Mouse (Mus musculus): ENCODE measurements around the gene Usp5. TPM values are rescaled to one million over a fixed set of nuclear protein-coding genes. Genes with fewer than 3 reads are reported as not detected.
"Not testable (repeated sequence)": the region's sequence is repeated elsewhere in the genome, so short reads cannot be mapped to it uniquely, and the experiment has no call there.

Usp5 gene
- polyA plus RNA-seq, 1 experiment from 2014 or later = 178 TPM

DNA sequence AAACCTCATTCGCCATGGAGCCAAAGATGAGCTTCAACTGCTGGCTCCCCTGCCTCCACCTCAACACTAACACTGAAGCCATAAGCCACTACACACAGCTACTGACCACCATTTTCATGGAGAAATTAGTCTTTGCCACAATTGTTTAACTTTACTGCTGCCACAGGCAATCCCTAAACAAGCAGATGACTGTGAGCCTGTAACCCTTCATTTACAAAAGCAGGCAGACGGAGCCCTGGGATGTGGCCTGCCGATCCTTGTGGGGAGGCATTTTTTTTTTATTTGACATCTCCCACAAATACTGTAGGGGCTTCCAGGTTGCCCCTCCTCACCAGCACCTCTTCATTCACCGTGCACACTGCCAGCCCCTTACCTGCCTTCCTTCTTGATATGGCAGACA is 12.7 kb downstream of the Usp5 start:
- 96% methylated on average over 4 of the region's 4 CpGs for WGBS
- no peak overlapping the region for H3K4me3 ChIP-seq
- H3K4me2 ChIP-seq = no peak overlapping the region
- no peak for ATAC-seq
- no peak overlapping the region for H3K9ac ChIP-seq
- H3K9me3 ChIP-seq (replicated peaks) = no peaks in the 10 kb centered on the region
- H3K27ac ChIP-seq = no peak overlapping the region
- no peaks in the 10 kb centered on the region for H3K27me3 ChIP-seq
- H3K36me3 ChIP-seq (ENCODE audit: poor library complexity, severe bottlenecking) = peaks cover 78% of the 10 kb centered on the region
- H3K4me1 ChIP-seq = peaks cover 29% of the 10 kb centered on the region

DNA sequence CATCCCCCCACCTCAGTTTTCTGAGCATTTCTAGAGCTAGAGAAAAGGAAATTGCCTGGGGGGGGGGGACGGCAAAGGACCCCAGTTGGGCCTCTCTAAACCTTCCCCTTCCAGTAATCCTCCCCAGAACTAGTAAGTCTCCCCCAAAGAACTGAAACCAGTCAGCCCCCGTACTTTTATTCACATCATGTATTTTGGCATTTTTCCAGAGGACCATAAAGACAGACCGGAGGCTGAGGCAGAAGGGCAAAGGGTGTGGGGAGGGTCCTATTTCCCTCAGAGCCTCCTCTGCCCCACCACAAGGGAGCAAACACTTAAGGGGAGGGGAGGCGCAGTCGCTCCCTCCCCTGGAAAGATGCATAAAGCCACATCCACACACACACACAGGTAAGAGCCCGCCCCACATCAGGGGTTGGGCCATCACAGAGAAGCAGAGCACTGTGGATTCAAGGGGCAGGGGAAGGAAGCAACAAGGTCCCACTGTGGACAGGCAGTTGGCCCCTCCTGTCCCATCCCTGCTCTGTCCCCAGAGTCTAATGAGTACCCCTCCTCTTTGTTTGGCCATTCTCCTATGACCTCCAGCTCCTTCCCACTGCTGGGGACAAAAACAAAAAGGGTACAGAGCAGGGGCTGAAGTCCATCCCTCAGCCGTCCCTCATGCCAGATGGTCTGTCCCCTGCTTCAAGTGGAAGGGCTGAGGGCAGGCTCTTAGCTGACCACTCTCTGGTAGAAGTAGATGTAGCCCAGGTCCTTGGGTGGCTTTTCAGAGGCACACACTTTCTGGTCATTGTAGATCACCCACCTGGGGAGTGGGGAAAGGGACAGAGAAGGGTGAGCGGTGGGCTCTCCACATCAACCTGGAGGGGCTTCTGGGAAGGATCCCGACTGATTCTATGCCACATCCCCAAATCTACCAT is 14.2 kb downstream of the Usp5 start:
- Histone ChIP-seq H3K27me3 (no peaks in the 10 kb centered on the region), H3K9ac (peak overlapping the region; percentile 23), H3K9me3 (replicated peaks) (no peaks in the 10 kb centered on the region), H3K4me1 (peaks cover 34% of the 10 kb centered on the region), H3K27ac (no peak overlapping the region; the same call in 1 of the 2 replicates), H3K4me3 (no peak overlapping the region), H3K4me2 (0 out of 2 replicates have a peak overlapping the region, but pooled peaks have one; percentile 80), H3K36me3 (ENCODE audit: poor library complexity, severe bottlenecking) (peaks cover 78% of the 10 kb centered on the region)
- WGBS = 66% methylated on average over 9 of the region's 9 CpGs
- no peak for ATAC-seq

DNA sequence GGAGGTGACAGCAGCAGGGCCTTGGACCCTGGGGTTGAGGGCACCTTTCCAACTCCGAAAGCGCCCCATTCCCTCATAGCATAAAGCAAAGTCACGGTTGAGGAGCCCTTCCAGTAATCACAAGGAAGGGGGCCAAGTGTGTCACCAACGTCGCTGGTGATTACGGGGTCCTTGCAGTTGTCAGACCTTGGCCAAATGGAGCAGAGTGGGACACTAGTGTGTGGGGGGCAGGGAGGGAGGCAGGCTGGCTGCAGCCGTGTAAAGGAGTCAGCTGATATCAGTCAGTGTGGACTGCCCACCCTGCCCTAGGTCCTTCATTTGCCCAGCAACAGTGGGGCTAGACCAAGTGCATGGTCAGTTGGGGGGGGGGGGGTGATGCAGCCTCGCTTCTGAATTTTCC is 14.8 kb downstream of the Usp5 start:
- peak overlapping the region; percentile 80 for H3K4me2 ChIP-seq
- H3K27ac ChIP-seq = peak overlapping the region; percentile 85
- no peaks in the 10 kb centered on the region for H3K9me3 ChIP-seq (replicated peaks)
- H3K36me3 ChIP-seq (ENCODE audit: poor library complexity, severe bottlenecking) = peaks cover 72% of the 10 kb centered on the region
- no peak overlapping the region for H3K9ac ChIP-seq
- H3K4me1 ChIP-seq = peaks cover 41% of the 10 kb centered on the region
- no peaks in the 10 kb centered on the region for H3K27me3 ChIP-seq
- H3K4me3 ChIP-seq = peak overlapping the region; percentile 64
- WGBS = 46% methylated on average over 8 of the region's 8 CpGs
- peak; percentile 22; the same call in 1 of the 2 replicates for ATAC-seq

DNA sequence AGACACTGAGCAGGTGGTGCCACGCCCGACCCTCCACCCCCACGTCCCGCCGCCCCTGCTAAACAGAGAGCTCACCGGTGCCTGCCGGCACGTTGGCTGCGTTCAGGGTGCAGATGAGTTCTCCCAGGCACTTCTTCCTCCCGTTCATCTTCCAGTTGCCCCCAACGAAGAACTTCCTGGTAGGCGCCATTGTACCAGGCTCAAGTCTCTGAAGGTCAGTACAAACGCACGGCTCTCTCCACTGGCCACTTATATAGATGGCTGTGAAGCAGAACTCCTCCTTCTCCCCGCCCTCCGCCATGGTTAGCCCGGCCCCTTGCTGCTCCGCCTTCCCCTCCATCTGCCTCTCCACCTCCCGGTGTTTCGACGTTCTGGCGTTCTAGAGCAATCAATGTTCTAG is 15.4 kb downstream of the Usp5 start, which contains the start of gene Tpi1:
Tpi1 (minus strand) TSS at position 364 of the 400 bp plus-strand sequence.
- peak within 1 kb of the TSS; percentile 85 for H3K9ac ChIP-seq
- 1% methylated on average over 22 of the region's 22 CpGs for WGBS
- H3K36me3 ChIP-seq (ENCODE audit: poor library complexity, severe bottlenecking) = peaks cover 67% of the 10 kb centered on the region
- no peaks in the 10 kb centered on the region for H3K9me3 ChIP-seq (replicated peaks)
- H3K4me2 ChIP-seq = peak within 1 kb of the TSS; percentile 80
- ATAC-seq = peak; percentile 87
- H3K4me1 ChIP-seq = peaks cover 46% of the 10 kb centered on the region
- peak within 1 kb of the TSS; percentile 85 for H3K27ac ChIP-seq
- no peaks in the 10 kb centered on the region for H3K27me3 ChIP-seq
- peak within 1 kb of the TSS; percentile 64 for H3K4me3 ChIP-seq

DNA sequence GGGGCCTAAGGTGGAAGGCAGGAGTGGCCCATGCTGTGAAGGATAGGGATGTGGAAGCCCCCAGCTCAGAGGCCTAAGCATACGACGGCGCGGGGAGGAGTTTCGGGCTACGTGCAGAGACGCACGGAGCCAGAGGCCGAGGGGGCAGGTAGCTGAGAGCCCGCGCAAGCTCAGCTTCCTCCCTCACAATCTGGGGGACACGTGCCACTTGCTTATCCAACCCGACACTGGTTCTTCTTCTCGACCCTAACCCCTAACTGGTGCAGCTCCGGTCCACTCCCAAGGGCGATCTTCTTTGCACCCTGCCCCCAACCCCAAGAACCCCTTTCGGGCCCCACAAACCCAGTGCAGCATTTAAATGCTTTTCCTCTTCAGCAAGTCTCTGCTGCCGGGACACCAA is 15.8 kb downstream of the Usp5 start:
- WGBS = under 1% methylated on average over 18 of the region's 18 CpGs
- Histone ChIP-seq H3K9me3 (replicated peaks) (no peaks in the 10 kb centered on the region), H3K4me3 (peak overlapping the region; percentile 64), H3K36me3 (ENCODE audit: poor library complexity, severe bottlenecking) (peaks cover 62% of the 10 kb centered on the region), H3K4me2 (peak overlapping the region; percentile 80), H3K27ac (peak overlapping the region; percentile 85), H3K9ac (peak overlapping the region; percentile 85), H3K27me3 (no peaks in the 10 kb centered on the region), H3K4me1 (peaks cover 50% of the 10 kb centered on the region)
- peak; percentile 73 for ATAC-seq

DNA sequence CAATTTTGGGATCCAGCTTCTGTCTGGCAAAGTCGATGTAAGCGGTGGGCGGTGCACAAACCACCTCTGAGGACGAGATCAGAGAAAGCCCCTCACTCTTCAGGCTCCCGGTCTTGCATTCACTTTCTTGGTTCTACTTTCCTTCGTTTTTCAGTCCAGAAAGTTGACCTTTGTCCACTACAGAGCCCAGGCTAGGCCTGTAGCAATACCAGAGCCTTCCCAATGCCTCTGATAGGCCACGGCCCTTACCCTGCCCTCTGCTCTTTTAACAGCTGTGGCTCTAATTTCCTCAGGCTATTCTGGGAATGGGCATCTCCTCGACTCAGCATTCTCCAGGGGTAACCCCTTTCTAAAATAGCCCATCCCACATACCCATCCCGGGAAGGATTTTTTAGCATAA is 16.4 kb downstream of the Usp5 start:
- Histone ChIP-seq H3K27me3 (no peaks in the 10 kb centered on the region), H3K9me3 (replicated peaks) (no peaks in the 10 kb centered on the region), H3K27ac (peak overlapping the region; percentile 85), H3K4me3 (peak overlapping the region; percentile 64), H3K4me2 (peak overlapping the region; percentile 80), H3K36me3 (ENCODE audit: poor library complexity, severe bottlenecking) (peaks cover 56% of the 10 kb centered on the region), H3K9ac (peak overlapping the region; percentile 85), H3K4me1 (peaks cover 54% of the 10 kb centered on the region)
- 14% methylated on average over 9 of the region's 9 CpGs for WGBS
- no peak for ATAC-seq

DNA sequence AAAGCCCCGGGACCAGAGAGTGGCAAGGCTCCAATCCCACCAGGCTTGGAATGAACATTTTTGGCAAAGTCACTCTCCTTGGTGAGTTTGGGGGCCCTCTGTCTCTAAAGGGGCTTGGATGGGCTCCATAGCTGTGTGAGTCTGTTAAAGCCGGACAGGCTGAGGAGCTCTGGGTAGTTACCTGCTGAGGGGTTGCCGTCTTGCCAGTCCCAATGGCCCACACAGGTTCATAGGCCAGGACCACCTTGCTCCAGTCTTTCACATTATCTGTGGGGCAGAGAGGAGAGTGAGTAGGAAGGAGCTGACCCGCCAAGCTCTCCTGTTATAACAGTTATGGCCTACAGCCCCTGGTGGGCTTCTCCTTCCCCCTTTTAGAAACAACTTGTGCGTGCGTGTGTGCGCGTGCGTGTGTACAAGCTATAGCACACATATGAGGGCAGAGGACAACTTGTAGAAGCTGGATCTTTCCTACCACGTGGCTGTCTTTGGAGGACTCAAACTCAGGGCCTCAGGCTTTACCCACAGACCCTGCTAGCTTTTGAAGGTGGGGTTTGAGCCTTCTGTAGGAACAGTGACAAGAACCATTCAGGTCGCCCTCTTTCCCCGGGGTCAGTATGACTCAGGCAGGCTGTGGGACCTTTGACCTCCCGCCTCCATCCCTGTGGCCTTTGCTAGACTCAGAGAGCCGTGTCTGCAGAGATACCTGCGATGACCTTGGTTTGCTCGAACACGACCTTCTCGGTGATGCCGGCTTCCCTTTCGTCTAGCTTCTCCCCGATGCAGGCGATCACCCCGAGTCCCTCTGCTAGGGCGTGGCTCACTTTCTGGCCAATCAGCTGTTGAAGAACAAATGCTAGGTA is 17.4 kb downstream of the Usp5 start:
- Histone ChIP-seq H3K9ac (peak overlapping the region; percentile 85; the same call in 1 of the 2 replicates), H3K27ac (no peak overlapping the region), H3K4me2 (peak overlapping the region; percentile 80), H3K9me3 (replicated peaks) (no peaks in the 10 kb centered on the region), H3K4me3 (peak overlapping the region; percentile 64), H3K4me1 (peaks cover 54% of the 10 kb centered on the region), H3K36me3 (ENCODE audit: poor library complexity, severe bottlenecking) (peaks cover 47% of the 10 kb centered on the region), H3K27me3 (no peaks in the 10 kb centered on the region)
- WGBS = 86% methylated on average over 24 of the region's 24 CpGs
- no peak for ATAC-seq

DNA sequence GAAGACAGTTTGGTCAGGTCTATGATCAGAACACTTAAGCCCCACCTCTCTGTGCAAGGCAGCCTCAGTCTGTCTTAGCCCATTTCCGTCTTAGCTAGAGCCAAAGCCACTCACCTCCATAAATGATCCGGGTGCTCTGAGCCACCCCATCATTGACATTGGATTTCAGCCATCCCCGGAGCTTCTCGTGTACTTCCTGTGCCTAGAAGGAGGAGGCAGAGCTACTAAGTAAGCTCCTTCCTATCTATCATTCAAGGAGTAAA is 17.9 kb downstream of the Usp5 start:
- Histone ChIP-seq H3K27ac (no peak overlapping the region), H3K9me3 (replicated peaks) (no peaks in the 10 kb centered on the region), H3K36me3 (ENCODE audit: poor library complexity, severe bottlenecking) (peaks cover 41% of the 10 kb centered on the region), H3K4me3 (no peak overlapping the region), H3K9ac (no peak overlapping the region), H3K4me2 (no peak overlapping the region), H3K4me1 (peaks cover 56% of the 10 kb centered on the region), H3K27me3 (no peaks in the 10 kb centered on the region)
- no peak for ATAC-seq
- 87% methylated on average over 4 of the region's 4 CpGs for WGBS

DNA sequence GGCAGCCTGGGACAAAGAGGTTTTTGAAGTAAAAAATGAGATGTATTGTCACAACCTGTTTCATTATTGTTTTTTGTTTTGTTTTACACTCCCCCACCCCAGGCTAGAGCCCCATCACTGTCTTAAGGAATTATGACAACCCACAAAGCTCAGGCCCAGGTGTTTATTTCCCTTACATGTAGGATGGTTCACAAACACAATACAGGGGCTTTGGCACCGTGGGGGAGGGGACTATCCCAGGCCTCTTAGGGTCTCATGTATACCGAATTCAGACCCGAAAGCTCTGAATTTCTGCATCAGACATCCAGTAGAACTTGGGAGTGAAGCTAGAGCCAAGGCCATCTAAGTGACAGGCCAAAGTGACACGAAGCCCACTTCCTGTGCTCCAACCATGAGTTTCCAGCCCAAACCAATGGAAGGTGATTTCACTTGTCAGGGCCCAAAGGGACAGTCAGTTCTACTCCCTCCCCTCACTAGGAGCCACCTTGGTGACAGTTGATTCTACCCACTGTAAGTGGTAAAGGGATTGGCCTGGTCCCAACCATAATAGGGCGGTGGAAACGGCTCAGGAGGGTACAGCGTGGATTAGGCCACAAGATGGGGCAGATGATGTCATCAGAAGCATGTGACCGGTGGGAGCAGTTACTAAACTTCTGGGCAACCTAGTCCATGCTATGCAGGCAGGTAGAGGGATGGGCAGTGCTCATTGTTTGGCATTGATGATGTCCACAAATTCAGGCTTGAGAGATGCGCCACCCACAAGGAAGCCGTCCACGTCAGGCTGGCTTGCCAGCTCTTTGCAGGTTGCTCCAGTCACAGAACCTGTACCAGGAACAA is 18.5 kb downstream of the Usp5 start:
- not testable (repeated sequence) for H3K27me3 ChIP-seq; H3K9me3 ChIP-seq (replicated peaks); H3K9ac ChIP-seq; ATAC-seq; H3K4me3 ChIP-seq; H3K27ac ChIP-seq
- peak overlapping the region; percentile 95; the same call in 1 of the 2 replicates for H3K4me2 ChIP-seq
- peaks cover 62% of the 10 kb centered on the region for H3K4me1 ChIP-seq
- 81% methylated on average over 11 of the region's 11 CpGs for WGBS
- peaks cover 35% of the 10 kb centered on the region for H3K36me3 ChIP-seq (ENCODE audit: poor library complexity, severe bottlenecking)

DNA sequence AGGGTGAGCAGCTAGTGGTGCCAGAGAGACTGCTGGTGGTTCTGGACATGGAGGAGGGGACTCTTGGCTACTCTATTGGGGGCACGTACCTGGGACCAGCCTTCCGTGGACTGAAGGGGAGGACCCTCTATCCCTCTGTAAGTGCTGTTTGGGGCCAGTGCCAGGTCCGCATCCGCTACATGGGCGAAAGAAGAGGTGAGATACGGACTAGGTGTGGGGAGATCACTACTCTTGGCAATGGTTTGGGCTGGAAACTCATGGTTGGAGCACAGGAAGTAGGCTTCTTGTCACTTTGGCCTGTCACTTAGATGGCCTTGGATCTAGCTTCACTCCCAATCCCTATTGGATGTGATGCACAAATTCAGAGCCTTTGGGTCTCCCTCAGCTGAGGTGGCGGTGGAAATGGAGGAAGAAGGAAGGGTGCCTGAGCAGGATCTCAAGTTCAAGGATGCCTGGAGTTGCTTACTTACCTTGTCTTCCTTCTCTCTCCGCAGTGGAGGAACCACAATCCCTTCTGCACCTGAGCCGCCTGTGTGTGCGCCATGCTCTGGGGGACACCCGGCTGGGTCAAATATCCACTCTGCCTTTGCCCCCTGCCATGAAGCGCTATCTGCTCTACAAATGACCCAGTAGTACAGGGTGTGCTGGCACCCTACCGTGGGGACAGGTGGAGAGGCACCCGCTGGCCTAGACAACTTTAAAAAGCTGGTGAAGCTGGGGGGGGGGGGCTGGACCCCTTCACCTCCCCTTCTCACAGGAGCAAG is 19.3 kb downstream of the Usp5 start:
- ATAC-seq = no peak
- Histone ChIP-seq H3K27ac (peak overlapping the region; percentile 75), H3K36me3 (ENCODE audit: poor library complexity, severe bottlenecking) (peaks cover 29% of the 10 kb centered on the region), H3K4me1 (peaks cover 64% of the 10 kb centered on the region), H3K4me2 (peak overlapping the region; percentile 95), H3K9ac (peak overlapping the region; percentile 73), H3K9me3 (replicated peaks) (no peaks in the 10 kb centered on the region), H3K27me3 (no peaks in the 10 kb centered on the region), H3K4me3 (peak overlapping the region; percentile 50)
- 44% methylated on average over 14 of the region's 14 CpGs for WGBS
